Mouse (Mus musculus): ENCODE measurements around the gene Zp1.

DNA sequence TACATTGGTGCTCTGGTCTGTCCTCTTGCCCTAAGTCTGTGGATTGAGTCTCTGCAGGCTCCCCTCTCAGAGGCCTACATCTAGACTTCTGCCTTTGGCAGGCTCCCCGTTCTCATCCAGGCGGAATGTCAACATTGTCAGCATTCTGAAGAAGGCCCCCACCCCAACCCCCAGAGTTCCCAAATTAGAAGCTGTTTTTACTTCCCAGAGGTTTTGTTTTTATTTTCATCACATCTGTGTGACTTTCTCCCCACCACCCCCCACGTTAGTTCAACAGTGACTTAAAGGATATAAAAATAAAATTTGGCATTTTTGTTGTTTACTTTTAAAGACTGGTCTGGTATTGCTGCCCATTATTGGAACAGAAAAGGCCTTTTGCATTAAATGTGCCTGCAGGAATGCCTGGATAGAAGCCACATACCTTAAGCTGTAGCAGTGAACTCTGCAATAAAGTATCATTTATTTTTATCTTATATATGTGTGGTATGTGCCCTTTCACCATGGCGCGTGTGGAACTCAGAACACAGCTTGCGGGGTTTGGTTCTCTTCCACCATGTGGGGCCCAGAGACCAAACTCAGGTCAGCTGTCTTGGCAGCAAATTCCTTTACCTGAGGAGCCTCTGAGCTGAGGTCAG lies 11.2 kb downstream of the Zp1 start:
- TF ChIP-seq TAL1 (IDR thresholded peaks at IDR 0.05; ENCODE audit: low read length) (no peak), GATA1 (IDR thresholded peaks at IDR 0.05; ENCODE audit: low read length) (no peak)

All from erythroblast, embryonic 14.5 days (primary cell).